20 mouse cellular contexts compared by ENCODE assay signal in genomic region chr8:122178392-122178890, GRCm38 (mm10).
DNase-seq lines count a peak whose midpoint lies in the region; ATAC-seq and TF ChIP-seq lines count a peak whose summit lies in the region.
"Had no signal": no experiment of that assay in that cellular context is flagged by ENCODE, and none has a peak within 500 bp of the region (broad histone marks: within the 10 kb centered on the region; RNA-seq: fewer than 3 reads in every experiment).

No protein-coding gene starts in this region.

- peaks cover 4% of the 10 kb centered on the region for H3K4me1 ChIP-seq in liver, adult 2 months (ENCODE audit: control insufficient read depth, insufficient read depth, low read length)
- H3K4me1 ChIP-seq in liver, embryonic 11.5 days (replicated peaks; ENCODE audit: control insufficient read depth, insufficient read depth, low read length): peaks cover 13% of the 10 kb centered on the region

- no peaks in the 10 kb centered on the region for H3K79me2 ChIP-seq in liver, adult 2 months (ENCODE audit: control insufficient read depth, insufficient read depth, low read length)

- H3K27me3 ChIP-seq in liver, adult 2 months (ENCODE audit: control insufficient read depth, insufficient read depth, low read length): no peaks in the 10 kb centered on the region
- peaks cover 6% of the 10 kb centered on the region for H3K27me3 ChIP-seq in liver, embryonic 11.5 days (replicated peaks; ENCODE audit: control insufficient read depth, insufficient read depth, low read length)
- H3K27me3 ChIP-seq: embryonic facial prominence, embryonic 13.5 days; forebrain, embryonic 12.5 days had no signal

- H3K36me3 ChIP-seq in liver, adult 2 months (ENCODE audit: control insufficient read depth, insufficient read depth, low read length): no peaks in the 10 kb centered on the region
- no peaks in the 10 kb centered on the region for H3K36me3 ChIP-seq in liver, embryonic 11.5 days (ENCODE audit: control insufficient read depth, insufficient read depth, low read length)
- H3K36me3 ChIP-seq: embryonic facial prominence, embryonic 13.5 days; embryonic facial prominence, embryonic 15.5 days; forebrain, embryonic 10.5 days; forebrain, embryonic 12.5 days had no signal

- H3K4me2 ChIP-seq in liver, embryonic 11.5 days: no peak overlapping the region
- H3K4me2 ChIP-seq: embryonic facial prominence, embryonic 13.5 days; embryonic facial prominence, embryonic 15.5 days; forebrain, embryonic 12.5 days had no signal

- peak; percentile 48 to 67 for DNase-seq in cerebellum, postnatal 10 days
- no peak for DNase-seq in cerebellum, adult 9-10 months
- peak; percentile 93 for DNase-seq in heart, adult 11 months
- no peak for DNase-seq in heart, adult 8-10 months (ENCODE audit: low spot score)
- peak; percentile 44 for DNase-seq in liver, adult 2 months (ENCODE audit: extremely low read depth, low read depth, low spot score)
- no peak for DNase-seq in liver, embryonic 11.5 days (ENCODE audit: low spot score)
- DNase-seq: adrenal gland, adult 2 months; adrenal gland, postnatal 10 days; adrenal gland, postnatal 25 days; cerebellum, adult 11 months; cerebellum, adult 8-10 months; cerebellum, postnatal 36 days; embryo, embryonic 11 days had no signal

- no peak overlapping the region for H3K9ac ChIP-seq in liver, adult 2 months (ENCODE audit: low read depth, low read length)
- H3K9ac ChIP-seq in liver, embryonic 11.5 days (ENCODE audit: low read depth, low read length): no peak overlapping the region
- H3K9ac ChIP-seq: embryonic facial prominence, embryonic 13.5 days; embryonic facial prominence, embryonic 15.5 days; forebrain, embryonic 12.5 days had no signal

- no peak for TF ChIP-seq CTCF in liver, adult 2 months (IDR thresholded peaks at IDR 0.05; ENCODE audit: low read depth, low read length)

- H3K9me3 ChIP-seq in liver, embryonic 11.5 days (ENCODE audit: control insufficient read depth, low read length): no peaks in the 10 kb centered on the region
- H3K9me3 ChIP-seq: embryonic facial prominence, embryonic 13.5 days; embryonic facial prominence, embryonic 15.5 days; forebrain, embryonic 10.5 days; forebrain, embryonic 12.5 days had no signal

- H3K27ac ChIP-seq in liver, adult 2 months (replicated peaks; ENCODE audit: insufficient read depth, low read depth, low read length): no peak overlapping the region
- H3K27ac ChIP-seq in liver, embryonic 11.5 days (ENCODE audit: low read depth, low read length): no peak overlapping the region
- H3K27ac ChIP-seq: embryonic facial prominence, embryonic 13.5 days; embryonic facial prominence, embryonic 15.5 days; forebrain, embryonic 10.5 days; forebrain, embryonic 12.5 days had no signal

- WGBS in liver, adult 2 months: 52% methylated on average over 4 of the region's 4 CpGs
- 64% methylated on average over 4 of the region's 4 CpGs for WGBS in liver, embryonic 11.5 days

- ATAC-seq in liver, embryonic 11.5 days (replicated peaks; ENCODE audit: low FRiP score): no peak
- ATAC-seq: forebrain, embryonic 14.5 days; forebrain, embryonic 16.5 days had no signal

- no peak overlapping the region for H3K4me3 ChIP-seq in liver, adult 2 months (ENCODE audit: insufficient read depth, low read depth, low read length)
- H3K4me3 ChIP-seq in liver, embryonic 11.5 days (ENCODE audit: low read depth, low read length): no peak overlapping the region
- H3K4me3 ChIP-seq: embryonic facial prominence, embryonic 13.5 days; embryonic facial prominence, embryonic 15.5 days; erythroblast, embryonic 14.5 days; forebrain, embryonic 10.5 days; forebrain, embryonic 12.5 days had no signal

- no peak for TF ChIP-seq POLR2A in liver, adult 2 months (IDR thresholded peaks at IDR 0.05; ENCODE audit: extremely low read depth, insufficient read depth, low read length)

Comparison
In these comparisons a context has a peak if more than half of its experiments do, and no peak if none do; other contexts are left out.
1. DNase-seq: peak in cerebellum, postnatal 10 days (2 of 2), heart, adult 11 months (single experiment) and liver, adult 2 months (single experiment); none in cerebellum, adult 9-10 months (single experiment), heart, adult 8-10 months (single experiment) and liver, embryonic 11.5 days (single experiment).